Mouse (Mus musculus): ENCODE measurements around the gene Dffb.
"Not testable (repeated sequence)": the region's sequence is repeated elsewhere in the genome, so short reads cannot be mapped to it uniquely, and the experiment has no call there.

Gene Dffb

GRCm38 (mm10) chr4:153966651-153967050 is 8.3 kb downstream of the Dffb start:
- in situ Hi-C loops (cut with MboI) = no loop called here

GRCm38 (mm10) chr4:153962631-153963030 is 12.3 kb downstream of the Dffb start:
- in situ Hi-C loops (cut with MboI) = no loop called here

- in situ Hi-C loops (cut with MboI) = no loop called here
These were observed 17.3 kb downstream of the Dffb start for GRCm38 (mm10) chr4:153957444-153958250.

- in situ Hi-C loops (cut with MboI) = no loop called here
These were observed 18.1 kb downstream of the Dffb start, which contains the start of gene A430005L14Rik for GRCm38 (mm10) chr4:153956569-153957405. Gene A430005L14Rik (plus strand): TSS chr4:153957237.

- in situ Hi-C loops (cut with MboI) = no loop called here
These were observed 19.3 kb downstream of the Dffb start for GRCm38 (mm10) chr4:153955651-153956050.

GRCm38 (mm10) chr4:153951692-153952091 is 23.2 kb downstream of the Dffb start:
- in situ Hi-C loops (cut with MboI) = no loop called here

- in situ Hi-C loops (cut with MboI) = no loop called here
These were observed 23.8 kb downstream of the Dffb start for GRCm38 (mm10) chr4:153951150-153951549.

GRCm38 (mm10) chr4:153950372-153950771 is 24.6 kb downstream of the Dffb start:
- in situ Hi-C loops (cut with MboI) = no loop called here

- in situ Hi-C loops (cut with MboI) = no loop called here
These were observed 29.2 kb downstream of the Dffb start for GRCm38 (mm10) chr4:153945741-153946140.

GRCm38 (mm10) chr4:153944261-153944660 is 30.7 kb downstream of the Dffb start:
- in situ Hi-C loops (cut with MboI) = no loop called here

GRCm38 (mm10) chr4:153943243-153943642 is 31.7 kb downstream of the Dffb start:
- in situ Hi-C loops (cut with MboI) = no loop called here

GRCm38 (mm10) chr4:153929921-153930320 is 45.0 kb downstream of the Dffb start:
- in situ Hi-C loops (cut with MboI) = no loop called here

- in situ Hi-C loops (cut with MboI) = no loop called here
These were observed 45.5 kb downstream of the Dffb start for GRCm38 (mm10) chr4:153929425-153929824.

- in situ Hi-C loops (cut with MboI) = no loop called here
These were observed 46.1 kb downstream of the Dffb start for GRCm38 (mm10) chr4:153928772-153929299.

GRCm38 (mm10) chr4:153922090-153922489 is 52.8 kb downstream of the Dffb start:
- in situ Hi-C loops (cut with MboI) = not testable (repeated sequence)

- in situ Hi-C loops (cut with MboI) = no loop called here
These were observed 54.3 kb downstream of the Dffb start for GRCm38 (mm10) chr4:153920517-153921233.

GRCm38 (mm10) chr4:153917773-153918500 is 57.0 kb downstream of the Dffb start:
- in situ Hi-C loops (cut with MboI) = no loop called here
